Mouse (Mus musculus): ENCODE results near the gene Napsa. TPM values are rescaled to one million over a fixed set of nuclear protein-coding genes. Genes with fewer than 3 reads are reported as not detected.
A peak's percentile ranks its signal among the peaks of the same experiment; 100 is the strongest.

Napsa gene
- total RNA-seq, 1 experiment from 2014 or later: 0.88 TPM

DNA sequence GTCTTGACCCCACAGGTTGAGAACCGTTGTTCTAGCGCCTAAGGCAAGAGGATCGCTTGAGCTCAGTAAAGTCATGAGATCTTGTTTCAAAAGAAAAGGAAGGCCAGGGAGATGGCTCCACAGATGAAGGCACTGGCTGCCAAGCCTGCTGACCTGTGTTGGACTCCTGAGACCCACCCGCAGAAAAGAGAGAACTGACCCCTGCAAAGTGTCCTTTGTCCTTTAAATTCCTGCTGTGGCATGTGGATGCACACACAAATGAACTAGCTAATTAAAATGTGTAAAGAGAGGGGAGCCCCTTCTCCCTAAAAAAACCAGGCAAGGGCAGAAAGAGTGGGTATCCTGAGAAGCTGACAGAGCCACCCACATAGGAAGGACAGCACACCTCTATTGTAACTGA is 369 bp upstream of the Napsa start:
- DNase-seq: no peak

DNA sequence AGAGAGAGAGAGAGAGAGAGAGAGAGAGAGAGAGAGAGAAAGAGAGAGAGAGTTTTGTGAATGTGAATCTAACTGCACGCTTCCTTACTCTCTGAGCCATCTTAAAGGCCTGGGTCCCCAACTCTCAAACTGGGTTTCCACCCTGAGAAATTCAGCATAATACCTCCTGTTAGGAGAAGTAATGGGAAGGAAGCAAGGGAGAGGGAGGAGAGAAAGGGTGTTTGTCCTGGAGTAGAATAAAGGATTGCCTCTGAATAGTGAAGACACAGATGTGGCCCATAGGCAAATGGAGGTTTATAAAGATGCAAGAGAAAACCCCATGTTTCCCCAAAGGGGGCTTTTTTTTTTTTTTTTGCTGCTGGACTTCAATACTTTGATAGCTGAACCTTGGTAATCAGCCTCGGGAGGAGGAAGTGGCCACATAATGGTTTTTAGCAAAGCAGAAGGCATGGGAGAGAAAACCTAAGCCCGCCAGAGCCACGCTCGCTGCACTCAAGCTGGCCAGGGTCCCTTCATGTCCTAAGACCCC is 840 bp downstream of the Napsa start:
- no peak for DNase-seq

DNA sequence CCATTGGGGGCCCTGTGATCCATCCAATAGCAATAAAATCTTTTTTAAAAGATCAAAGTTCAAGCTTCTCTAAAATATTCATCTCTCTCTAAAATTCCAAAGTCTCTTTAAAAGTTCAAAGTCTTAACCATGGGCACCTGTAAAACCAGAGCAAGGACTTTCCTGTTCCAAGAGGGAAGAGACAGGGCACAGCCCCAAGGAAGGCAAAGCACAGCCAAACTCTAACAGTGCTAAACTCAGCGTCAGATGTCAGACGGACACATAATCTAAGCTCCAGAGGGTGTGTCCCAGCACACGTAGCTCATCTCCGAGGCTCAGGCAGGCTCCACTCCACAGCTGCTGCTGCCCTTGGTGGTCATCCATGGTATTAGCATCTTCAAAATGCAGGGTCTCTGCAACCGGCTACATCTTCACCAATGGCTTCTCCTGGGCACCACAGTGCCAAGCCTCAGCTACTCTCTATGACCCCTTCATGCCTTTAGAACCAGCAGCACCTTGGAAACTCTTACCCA is 4.2 kb downstream of the Napsa start:
- DNase-seq: no peak

DNA sequence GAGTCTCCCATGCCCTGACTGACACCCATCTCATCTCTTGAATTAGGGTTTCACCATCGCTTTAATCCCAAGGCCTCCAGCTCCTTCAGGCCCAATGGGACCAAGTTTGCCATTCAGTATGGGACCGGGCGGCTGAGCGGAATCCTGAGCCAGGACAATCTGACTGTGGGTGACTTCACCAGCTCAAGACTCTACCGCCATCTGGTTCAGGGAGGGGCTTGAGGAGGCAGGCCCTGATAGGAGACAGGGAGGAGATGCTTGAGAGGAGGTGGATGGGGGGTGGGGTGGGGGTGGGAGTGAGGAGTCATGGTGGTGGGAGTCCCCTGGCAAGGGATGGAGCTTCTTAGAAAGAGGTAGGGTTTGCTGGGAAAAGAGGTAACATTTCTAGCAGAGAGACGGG is 9.5 kb downstream of the Napsa start:
- no peak for DNase-seq

DNA sequence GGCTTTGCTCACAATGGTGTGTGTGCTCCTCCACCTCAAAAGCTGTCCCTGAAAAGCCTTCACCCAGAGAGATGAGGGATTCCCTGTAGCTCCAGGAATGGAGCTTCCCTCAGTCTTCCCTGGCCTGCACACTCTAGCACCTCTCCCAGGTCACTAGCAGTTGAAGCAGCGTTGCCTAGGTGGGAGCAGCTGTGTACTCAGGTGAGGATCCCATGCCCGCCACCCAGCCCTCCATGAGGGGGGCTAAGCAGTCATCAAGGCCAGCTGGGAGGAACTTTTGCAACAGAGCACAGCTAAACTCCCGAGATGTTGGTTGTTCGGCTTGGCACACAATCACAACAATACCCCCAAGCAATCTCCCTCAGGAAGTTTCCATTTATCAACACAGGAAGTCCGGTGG is 10.5 kb downstream of the Napsa start:
- DNase-seq: no peak

DNA sequence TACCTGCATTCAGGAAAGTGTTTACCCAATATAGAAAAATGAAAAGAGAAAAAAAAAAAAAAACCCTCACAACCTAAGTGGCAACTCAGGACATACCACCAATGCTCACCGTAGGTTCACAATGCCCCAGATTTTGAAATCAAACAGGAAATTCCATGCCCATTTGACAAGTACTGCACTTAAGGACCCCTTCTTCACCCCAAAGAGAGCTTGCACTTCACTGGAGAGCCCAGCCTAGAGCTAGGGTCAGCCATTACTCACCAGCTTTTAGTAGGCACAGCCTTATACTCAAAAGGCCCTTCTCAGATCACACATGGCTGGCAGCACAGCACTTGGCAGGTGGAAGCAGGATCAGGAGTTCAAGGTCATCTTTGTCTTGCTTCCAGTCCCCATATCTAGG is 11.0 kb downstream of the Napsa start:
- no peak for DNase-seq

DNA sequence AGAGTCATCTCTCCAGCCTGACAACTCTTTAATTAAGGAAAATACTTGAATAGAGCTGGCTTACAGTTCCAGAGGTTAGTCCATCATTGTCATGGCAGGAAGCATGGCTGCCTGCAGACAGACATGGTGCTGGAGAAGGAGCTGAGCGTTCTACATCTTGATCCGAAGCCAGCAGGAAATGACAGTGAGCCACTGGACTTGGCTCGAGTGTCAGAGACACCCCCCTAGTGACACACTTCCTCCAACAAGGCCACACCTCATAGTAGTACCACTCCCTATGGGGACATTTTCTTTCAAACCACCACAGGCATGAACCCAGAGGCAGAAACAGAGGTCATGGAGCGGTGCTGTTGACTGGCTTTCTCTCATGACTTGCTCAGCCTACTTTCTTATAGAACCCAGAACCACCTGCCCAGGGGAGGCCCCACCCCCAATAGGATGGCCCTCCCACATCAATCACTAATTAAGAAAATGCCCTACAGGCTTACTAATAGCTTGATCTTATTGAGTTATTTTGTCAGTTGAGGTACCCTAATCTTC is 12.2 kb downstream of the Napsa start:
- no peak for DNase-seq

DNA sequence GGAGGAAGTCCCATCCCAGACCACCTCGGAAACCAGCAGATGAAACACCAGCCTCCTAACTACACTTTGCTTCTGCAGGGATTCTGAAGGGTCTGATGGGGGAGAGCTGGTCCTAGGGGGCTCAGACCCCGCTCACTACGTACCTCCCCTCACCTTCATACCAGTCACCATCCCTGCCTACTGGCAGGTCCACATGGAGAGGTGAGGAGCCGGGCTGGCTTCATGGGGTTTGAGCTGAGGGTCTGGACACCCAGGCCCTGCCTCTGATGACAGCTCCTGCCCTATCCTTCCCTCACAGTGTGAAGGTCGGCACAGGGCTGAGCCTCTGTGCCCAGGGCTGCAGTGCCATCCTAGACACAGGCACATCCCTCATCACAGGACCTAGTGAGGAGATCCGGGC is 12.7 kb downstream of the Napsa start:
- DNase-seq: no peak

DNA sequence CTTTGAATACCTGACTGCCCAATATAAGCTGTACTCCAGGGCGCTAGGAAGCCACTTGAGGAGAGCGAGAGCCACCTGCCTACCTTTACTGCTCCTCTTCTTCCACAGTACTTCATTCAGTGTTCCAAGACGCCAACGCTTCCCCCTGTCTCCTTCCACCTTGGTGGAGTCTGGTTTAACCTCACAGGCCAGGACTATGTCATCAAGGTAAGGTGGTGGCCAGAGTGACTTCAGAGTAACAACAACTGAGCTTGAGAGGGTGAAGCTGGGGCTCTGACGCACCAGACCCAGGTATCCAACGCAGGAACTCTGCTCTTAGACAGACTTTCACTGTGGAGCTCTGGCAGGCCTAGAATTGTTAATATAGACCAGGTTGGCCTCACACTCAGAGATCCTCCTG is 13.4 kb downstream of the Napsa start:
- no peak for DNase-seq

DNA sequence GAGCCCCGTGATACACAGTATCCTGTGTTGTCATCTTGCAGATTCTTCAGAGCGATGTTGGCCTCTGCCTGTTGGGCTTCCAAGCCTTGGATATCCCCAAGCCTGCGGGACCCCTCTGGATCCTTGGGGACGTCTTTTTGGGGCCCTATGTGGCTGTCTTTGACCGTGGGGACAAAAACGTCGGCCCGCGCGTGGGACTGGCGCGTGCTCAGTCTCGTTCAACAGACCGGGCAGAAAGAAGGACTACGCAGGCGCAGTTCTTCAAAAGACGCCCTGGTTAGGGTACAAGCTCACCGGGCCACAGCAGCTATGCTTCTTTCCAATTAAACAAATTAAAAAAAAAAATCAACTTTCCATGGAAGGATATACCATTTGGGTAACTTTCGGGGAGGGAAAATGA is 14.3 kb downstream of the Napsa start:
- DNase-seq: no peak

DNA sequence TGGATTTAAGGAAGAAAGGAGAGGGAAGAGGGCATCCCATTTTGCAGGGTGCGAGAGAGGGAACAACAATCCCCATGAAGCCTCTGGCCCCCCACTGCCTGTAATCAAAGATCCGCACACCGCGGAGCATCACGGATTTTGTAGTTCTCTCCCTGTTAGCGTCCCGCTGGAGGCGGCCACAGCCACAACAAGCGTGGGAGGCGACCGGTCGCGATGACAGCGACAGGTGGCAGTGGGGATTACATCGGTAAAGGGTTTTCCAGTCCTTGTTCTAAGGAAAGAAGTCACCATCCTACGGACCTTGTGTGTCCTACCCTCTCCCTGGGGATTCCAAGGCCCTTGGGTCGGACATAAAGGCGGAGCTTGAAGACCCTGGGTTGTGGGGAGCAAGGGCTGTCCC is 14.8 kb downstream of the Napsa start:
- DNase-seq: peak; percentile 48

DNA sequence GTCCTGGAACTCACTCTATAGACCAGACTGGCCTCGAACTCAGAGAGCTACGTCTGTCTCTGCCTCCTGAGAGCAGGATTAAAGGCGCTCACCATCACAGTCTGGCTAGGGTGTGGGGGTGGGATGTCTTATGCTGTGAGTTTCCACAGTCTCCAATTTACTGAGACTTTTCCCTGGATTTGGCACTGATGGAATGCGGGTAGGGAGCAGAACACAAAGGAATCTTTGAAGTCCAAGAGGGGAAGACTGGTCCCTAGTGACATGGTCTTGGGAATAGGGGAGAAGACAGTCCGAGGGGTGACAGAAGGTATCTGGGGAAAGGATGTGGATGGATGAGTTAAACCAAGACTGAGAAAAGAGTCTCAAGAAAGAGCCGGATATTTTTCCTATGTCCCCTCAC is 15.5 kb downstream of the Napsa start:
- no peak for DNase-seq

DNA sequence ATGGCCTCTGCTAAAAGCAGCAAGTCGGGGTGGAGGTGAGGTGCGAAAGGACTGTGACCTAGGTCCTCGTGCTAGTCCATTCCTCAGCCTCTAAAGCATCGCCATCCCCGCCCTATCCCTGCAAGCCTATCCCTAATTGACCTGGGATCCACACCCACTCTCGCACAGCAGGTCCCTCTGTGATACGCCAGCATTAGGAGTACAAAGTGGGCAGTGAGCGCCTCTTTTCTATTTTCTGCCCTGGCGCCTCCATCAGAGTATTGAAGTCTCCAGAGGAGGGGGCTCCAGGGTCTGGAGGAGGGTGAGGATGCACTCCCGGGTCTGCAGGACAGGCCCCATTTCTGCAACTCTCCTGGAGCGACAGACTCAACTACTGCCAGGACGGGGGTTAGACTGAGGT is 16.2 kb downstream of the Napsa start:
- no peak for DNase-seq

DNA sequence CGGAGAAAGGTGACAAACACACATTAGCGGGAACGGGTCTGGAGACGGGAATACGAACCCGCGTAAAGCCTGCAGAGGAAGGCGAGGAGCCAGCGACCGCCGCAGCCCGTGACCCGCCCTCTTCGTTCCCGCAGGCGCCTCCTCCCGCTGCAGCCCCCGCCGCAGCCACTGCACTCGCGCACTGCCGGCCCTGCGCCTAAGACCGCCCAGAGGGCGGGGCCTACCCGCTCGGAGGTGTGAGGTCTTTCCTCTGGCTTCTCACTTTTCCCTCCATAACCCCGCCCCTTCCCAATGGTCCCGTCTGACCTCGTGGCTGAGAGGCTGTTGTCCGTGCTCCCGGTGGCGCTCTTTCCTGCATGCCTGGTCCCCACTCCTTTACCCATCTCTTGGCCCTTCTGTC is 17.0 kb downstream of the Napsa start:
- peak; percentile 67 for DNase-seq

DNA sequence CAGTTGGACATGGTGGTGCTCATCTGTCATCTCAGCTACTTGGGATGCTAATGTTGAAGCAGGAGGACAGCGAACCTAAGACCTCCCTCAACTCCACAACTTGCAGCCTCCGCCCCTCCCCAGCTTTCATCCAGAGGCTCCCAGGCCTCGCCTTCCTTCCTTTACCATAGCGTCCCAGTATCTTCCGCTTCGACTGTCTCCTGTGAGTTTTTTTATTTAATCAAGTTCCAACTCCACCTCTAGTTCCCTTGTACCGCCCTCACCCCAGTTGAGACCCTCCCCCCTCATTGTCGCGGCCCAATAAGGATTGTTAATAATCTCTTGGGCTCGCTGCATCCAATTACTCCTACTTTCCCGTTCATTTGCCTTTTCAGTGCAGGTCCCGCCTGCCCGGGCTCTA is 17.8 kb downstream of the Napsa start:
- DNase-seq: no peak

DNA sequence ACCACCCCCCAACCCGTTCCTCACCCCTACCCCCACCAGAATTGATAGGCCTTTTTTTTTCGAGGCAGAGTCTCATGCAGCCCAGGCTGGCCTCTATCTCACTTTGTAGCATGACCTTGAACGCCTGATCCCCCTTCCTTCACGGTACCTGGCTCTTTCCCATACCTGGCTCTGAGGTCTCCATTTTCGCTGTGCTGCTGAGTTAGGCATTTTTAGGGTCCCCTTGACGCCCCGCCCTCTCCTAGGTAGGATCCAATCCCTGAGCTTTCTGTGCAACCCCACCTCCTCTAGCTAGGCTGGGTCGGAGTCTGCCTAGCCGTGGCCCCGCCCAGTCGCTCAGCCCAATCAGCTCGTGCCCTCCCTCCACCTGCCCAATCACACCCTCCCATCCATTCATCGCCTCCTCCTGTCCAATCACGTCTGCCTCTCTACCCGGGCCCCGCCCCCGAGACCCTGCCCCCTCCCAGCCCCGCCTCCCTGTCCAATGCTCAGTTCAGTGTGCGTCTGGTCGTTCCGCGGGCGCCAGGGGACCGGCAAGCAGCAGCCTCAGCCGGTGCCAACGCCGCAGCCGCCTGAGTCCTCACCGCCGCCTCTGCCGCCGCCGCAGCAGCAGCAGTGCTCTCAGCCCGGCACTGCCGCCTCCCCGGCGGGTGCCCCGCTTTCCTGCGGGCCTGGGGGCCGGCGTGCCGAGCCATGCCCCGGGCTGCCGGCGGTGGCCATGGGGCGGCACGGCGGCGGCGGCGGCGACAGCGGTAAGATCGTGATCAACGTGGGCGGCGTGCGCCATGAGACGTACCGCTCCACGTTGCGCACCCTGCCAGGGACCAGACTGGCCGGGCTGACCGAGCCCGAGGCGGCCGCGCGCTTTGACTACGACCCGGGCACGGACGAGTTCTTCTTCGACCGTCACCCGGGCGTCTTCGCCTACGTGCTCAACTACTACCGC is 18.5 kb downstream of the Napsa start, which contains the start of gene Kcnc3:
TSS of gene Kcnc3 (plus strand) at position 263 of the 946 bp plus-strand sequence.
- peak; percentile 89 for DNase-seq

DNA sequence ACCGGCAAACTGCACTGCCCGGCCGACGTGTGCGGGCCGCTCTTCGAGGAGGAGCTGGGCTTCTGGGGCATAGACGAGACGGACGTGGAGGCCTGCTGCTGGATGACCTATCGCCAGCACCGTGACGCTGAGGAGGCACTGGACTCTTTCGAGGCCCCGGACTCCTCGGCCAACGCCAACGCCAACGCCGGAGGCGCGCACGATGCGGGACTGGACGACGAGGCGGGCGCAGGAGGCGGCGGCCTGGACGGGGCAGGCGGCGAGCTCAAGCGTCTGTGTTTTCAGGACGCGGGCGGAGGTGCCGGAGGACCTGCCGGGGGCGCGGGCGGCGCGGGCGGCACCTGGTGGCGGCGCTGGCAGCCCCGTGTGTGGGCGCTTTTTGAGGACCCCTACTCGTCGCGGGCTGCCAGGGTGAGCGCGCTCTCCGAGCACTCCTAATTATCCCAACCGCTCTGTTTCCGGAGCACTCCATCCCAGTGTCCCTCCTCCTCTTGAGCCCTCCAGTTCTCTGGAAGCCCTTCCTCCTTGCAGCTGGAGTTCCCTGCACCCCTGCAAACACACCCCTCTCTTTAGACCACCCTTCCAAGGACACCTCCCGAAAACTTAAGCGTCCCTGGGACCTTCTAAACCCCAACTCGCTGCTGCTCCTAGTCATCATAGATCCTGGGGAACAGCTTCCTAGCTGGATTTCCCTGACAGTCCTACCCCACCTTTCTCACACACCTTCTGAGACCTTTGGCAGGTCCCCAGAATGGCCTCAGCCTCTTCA is 19.4 kb downstream of the Napsa start:
- no peak for DNase-seq

DNA sequence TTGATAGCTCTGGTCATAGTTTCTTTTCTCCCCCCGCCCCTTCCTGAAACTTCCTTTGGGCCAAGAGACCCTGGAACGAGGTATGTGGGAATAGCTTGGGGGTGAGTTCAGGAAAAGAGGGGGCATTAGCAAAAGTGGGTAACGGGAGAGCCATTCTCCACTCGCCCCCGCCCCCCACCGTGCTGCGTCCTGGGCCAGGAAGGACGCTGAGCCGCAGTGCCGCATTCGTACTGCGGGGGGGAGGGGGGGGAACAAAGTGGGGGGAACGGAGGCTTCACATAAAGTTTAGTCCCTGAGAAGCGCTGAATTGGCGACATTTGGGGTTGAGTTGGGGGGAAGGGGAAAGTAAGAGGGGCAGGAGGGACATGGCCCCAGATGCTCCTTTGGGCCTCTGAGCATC is 20.9 kb downstream of the Napsa start:
- DNase-seq: no peak

DNA sequence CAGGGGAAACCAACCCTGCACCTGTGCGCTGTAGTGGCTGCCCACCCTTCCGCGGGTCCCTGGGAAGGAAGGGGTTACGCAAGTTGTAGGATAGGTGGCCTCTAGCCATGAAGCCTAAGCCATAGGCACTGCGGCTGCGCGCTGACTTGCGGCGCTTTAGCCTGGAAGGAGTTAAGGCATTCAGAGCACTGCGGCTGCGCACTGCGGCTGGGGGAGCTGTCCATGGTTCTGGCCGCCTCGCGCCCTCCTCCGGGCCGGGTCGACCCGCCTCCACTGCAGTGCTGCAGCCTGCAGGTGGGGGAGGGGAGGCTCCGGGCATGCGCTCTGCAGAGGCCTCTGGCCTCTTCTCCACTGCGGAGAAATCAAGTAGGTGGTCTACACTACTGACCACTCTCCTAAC is 21.6 kb downstream of the Napsa start:
- peak; percentile 88 for DNase-seq

DNA sequence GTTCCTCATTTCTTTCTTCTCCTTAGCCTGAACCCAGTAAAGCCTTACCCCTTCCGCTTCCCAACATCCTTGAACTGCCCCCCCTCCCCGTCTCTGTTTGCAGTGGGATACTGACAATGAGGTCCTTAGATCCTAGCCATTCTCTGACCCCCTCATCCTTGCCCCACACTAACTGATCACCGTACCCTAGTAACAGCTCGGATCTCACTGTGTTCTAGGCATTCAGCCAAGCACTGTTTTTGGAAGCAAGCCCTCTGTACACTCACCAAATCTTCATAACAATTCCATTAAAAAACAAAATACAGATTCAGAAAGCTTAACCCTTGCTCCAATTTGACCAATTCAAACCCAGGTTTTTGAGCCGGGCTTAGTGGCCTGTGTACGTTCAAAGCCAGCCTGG is 22.1 kb downstream of the Napsa start:
- DNase-seq: no peak

DNA sequence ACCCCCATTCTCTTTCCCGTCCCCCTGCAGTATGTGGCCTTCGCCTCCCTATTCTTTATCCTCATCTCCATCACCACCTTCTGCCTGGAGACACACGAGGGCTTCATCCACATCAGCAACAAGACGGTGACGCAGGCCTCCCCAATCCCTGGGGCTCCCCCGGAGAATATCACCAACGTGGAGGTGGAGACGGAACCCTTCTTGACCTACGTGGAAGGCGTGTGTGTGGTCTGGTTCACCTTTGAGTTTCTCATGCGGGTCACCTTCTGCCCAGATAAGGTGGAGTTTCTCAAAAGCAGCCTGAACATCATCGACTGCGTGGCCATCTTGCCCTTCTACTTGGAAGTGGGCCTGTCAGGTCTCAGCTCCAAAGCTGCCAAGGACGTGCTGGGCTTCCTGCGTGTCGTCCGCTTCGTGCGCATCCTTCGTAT is 23.0 kb downstream of the Napsa start:
- DNase-seq: no peak

DNA sequence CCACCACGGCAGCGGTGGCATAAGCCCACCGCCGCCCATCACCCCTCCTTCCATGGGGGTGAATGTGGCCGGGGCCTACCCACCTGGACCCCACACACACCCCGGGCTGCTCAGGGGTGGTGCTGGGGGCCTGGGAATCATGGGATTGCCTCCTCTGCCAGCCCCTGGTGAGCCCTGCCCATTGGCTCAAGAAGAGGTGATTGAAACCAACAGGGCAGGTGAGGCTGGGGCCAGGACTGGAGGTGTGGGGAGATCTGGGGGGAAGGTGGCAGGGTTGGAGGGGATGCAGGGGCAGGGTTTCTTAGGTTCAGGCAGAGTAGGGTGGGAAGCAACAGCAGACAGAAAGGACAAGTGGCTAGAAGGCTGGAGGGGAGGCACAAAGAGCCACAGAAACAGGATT is 23.9 kb downstream of the Napsa start:
- no peak for DNase-seq
